Mouse (Mus musculus) Patski (cell line): ENCODE measurements around the gene Rgl1. TPM values are rescaled to one million over a fixed set of nuclear protein-coding genes. Genes with fewer than 3 reads are reported as not detected.
"Not testable (repeated sequence)": the region's sequence is repeated elsewhere in the genome, so short reads cannot be mapped to it uniquely, and the experiment has no call there.

Source experiments
- ATAC-seq: fragments of 100-300 bp; one replicate; pipeline ENCODE4 v1.8.0; 2021
- CTCF ChIA-PET: fragments of 350-600 bp; sonication (Branson Sonifier 250); formaldehyde crosslinking; loops from one replicate; lab custom pipeline; 2022; ENCODE audit warnings: inconsistent platforms; lab: Charles Lee
- POLR2A ChIA-PET: fragments of 350-600 bp; sonication (Branson Sonifier 250); formaldehyde crosslinking; loops from one replicate; lab custom pipeline; 2022; ENCODE audit warnings: antibody characterized with exemption, inconsistent platforms; lab: Charles Lee
- DNase-seq: peaks from one replicate; pipeline ENCODE4 v3.0.0-alpha.2; 2011; ENCODE audit warnings: low read depth, low spot score
- H3K27me3 ChIP-seq: fragments of 371-371 bp; one replicate; pipeline ENCODE4 v1.5.1; 2021
- CTCF ChIP-seq: fragments of 100-300 bp; IDR thresholded peaks from one replicate; pipeline ENCODE4 v1.5.1; 2021
- in situ Hi-C: fragments of 300-500 bp; cut with MboI; formaldehyde crosslinking; loops from 3 replicates; pipeline ENCODE4 v1.11.1; 2018; ENCODE audit warnings: low pct_unique_long_range_greater_than_20kb, mixed read lengths
- polyA plus RNA-seq: library from polyadenylated mRNA; unstranded; gene quantifications from one replicate; pipeline ENCODE4 v1.2.3, GENCODE M21; 2021

Rgl1 gene
- polyA plus RNA-seq, 1 experiment from 2014 or later = 51.6 TPM

DNA sequence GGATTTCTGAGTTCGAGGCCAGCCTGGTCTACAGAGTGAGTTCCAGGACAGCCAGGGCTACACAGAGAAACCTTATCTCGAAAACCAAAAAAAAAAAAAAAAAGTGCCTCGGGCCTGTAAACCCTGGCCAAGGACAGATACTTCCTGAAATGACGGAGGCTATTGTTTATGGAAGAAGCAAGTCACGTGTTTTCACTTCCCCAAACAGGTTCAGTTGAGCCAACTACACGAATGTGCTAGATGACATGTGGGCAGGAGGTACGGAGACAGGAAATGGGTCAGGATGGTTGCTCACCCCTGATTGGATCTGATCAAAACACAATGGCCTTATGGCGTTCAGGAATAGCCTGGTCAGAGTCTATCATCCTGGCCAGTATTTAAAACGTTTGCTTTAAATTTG, 32.0 kb upstream of the Rgl1 start:
- no peaks in the 10 kb centered on the region for H3K27me3 ChIP-seq
- no peak for TF ChIP-seq CTCF
- ATAC-seq (no peak), DNase-seq (no peak)
- POLR2A ChIA-PET = no interaction called here
- CTCF ChIA-PET = no interaction called here
- in situ Hi-C loops = no loop called here

DNA sequence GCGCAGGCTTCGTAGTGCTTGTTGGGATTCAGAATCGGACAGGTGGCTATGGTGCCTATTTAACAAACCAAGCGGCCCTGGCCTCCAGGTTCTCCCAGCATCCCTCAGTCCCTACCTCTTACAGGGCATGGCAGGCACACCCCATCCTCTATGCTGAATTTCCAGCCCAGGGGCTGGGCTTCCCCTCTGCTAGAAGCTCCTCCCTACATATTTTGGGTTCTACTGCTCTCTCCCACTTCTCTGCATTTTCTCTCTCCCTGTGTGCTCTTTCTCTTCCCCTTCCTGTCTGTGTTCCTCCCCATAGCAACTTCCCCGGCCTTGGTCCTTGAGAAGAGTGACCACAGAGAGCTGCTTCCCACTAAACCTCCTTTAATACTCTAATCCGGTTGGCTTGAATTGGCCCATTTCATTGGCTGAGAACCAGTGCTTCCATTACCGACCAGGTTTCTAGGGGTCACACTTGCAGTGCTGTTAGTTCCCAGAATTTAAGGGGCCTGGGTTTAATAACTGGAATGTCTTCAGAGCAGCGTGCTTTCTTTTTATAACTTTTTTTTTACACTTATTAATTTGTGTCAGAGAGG, 30.6 kb upstream of the Rgl1 start:
- H3K27me3 ChIP-seq = no peaks in the 10 kb centered on the region
- no peak for DNase-seq
- CTCF ChIA-PET = no interaction called here
- POLR2A ChIA-PET = no interaction called here
- no peak for TF ChIP-seq CTCF
- ATAC-seq = no peak
- in situ Hi-C loops = no loop called here

DNA sequence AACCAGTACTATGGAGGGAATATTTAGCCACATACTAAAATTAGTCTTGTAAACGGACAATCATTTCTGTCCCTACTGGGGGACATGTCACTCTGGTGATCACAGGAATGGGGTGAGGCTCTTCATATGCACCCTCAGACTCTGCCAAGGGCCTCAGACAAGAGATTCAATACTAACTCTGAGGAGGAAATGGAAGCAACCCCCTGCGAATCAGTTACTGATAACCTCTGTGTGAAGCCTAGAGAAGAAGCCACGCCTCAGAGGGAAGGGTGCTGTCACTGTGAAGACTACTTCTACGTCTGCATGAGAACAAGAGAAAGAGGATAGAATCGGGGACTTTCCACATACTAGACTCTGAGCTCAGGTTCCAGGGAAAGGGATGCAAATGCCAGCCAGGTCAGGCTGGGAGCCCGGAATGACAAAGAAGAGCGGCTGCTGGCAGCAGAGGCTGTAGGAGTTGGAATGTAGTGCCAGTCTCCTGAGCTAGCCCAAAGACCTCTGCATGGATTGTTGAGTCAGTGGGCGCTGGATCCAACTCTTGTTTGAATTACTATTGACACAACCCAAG, 29.6 kb upstream of the Rgl1 start:
- TF ChIP-seq CTCF = no peak
- in situ Hi-C loops = no loop called here
- ChIA-PET POLR2A (no interaction called here), CTCF (no interaction called here)
- ATAC-seq (no peak), DNase-seq (no peak)
- H3K27me3 ChIP-seq = no peaks in the 10 kb centered on the region

DNA sequence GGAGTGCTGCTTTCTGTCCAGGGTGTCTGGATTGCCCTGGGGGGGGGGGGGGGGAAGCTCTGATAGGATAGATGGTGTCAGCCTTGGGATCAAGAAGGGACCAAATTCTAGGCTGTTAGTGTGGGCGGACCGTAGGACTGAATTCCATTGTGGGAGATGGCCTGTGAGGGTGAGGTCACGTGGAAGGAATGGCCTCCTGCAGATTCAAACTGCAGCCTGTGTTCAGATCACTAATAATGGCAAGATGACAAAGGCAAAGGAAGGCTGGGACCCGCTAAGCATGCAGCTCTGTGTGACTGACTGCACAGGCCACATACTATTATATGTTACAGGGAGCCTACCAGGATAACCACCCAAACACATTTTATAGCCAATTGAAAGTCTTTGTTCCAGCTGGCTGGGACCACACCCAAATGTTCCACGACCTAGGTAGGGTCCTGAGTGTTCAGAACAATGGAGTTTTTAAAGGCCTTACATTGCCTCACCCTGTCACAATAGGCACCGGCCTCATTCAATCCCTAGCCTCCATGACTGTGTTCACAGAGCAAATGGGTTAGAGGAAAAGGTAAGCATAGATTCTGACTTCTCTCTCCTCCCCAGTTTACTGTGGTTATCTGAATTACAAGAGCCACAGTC, 27.5 kb upstream of the Rgl1 start:
- ATAC-seq = peak; percentile 53
- in situ Hi-C loops = loop anchor here (5.0 kb wide), 2 partner anchors 109 to 299 kb away; partner anchors contain the start of gene Smg7
- CTCF ChIA-PET = no interaction called here
- TF ChIP-seq CTCF = no peak
- no peak for DNase-seq
- POLR2A ChIA-PET = no interaction called here
- H3K27me3 ChIP-seq = no peaks in the 10 kb centered on the region

DNA sequence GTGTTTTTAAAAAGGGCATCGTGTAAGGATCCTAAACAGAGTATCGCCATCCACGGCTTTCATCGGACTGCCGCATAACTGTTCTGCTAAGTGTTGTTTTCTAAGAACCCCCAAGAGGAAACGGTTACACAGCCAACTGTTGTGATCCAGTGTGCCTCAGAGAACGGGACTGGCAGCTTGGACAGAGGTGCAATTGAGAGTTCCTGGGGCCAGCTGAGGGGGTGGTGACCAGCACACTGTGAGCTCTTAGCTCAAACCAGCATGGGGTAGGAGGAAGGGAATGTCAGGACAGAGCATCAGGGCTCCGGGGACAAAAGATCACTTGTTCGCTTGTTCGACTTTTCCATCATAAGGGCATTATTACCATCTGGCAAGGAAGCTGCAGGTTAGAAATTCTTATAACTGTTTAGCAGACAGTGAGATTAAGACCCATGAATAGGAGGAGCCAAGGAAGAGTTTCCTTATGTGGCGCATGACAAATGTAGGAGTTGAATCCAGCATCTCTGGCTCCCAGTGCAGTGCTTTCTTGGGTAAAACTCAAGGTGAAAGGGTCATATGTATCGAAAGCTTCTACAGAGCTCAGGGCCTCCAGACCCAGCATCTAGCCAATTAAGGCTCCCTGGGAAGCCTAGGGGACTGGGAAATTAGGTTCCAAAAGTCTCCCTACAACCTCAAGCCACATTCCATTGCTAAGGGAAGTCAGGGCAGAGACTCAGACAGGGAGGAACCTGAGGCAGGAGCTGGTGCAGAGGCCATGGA, 26.8 kb upstream of the Rgl1 start:
- ATAC-seq = no peak
- POLR2A ChIA-PET = no interaction called here
- in situ Hi-C loops = loop anchor here (5.0 kb wide), 2 partner anchors 109 to 299 kb away; partner anchors contain the start of gene Smg7
- no peaks in the 10 kb centered on the region for H3K27me3 ChIP-seq
- TF ChIP-seq CTCF = no peak
- no peak for DNase-seq
- CTCF ChIA-PET = no interaction called here

DNA sequence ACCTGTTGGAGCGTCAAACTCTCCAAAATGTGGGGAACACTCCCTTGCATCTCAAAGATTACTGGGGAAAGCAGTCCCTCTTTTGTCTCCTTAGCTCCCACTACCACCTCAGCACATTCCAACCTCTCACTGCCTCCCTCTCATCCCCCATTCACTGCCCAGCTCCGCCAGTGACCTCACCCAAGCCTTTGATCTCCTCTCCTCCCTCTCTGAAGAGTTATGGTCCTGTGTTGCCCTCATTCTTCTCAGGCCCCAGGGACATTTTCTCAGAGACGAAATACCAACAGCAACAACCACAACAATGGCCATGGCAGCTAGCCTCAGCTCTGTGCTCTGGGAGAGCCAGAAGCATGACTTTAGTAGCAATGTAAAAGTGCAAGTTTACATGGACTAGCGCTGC, 25.1 kb upstream of the Rgl1 start:
- CTCF ChIA-PET = no interaction called here
- no peak for TF ChIP-seq CTCF
- POLR2A ChIA-PET = interaction anchor here (0.6 to 0.7 kb wide), 2 partner anchors 80 to 301 kb away, joined by 3 to 5 read pairs; no protein-coding TSS in a partner anchor
- ATAC-seq = no peak
- no peaks in the 10 kb centered on the region for H3K27me3 ChIP-seq
- DNase-seq = no peak
- in situ Hi-C loops = loop anchor here (5.0 kb wide), 2 partner anchors 111 to 301 kb away; partner anchors contain the start of gene Smg7

DNA sequence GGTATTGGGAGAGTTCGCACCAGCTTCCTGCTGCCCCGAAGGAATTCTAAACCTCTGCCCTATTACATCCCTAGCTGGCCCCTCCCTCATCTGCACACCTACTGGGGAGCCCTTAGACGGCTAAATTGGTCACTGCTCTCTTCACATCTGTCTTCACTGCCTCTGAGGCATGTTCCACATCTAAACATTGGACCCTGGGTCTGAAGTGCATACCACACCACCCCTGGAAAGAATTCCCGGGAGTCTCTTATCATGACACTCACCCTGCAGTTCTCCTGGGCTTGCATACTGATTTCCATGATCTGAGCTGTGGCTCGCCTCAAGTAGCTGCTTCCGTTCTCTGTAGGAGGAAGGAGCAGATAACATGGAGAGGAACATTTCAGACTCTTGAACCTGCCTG, 24.7 kb upstream of the Rgl1 start:
- in situ Hi-C loops = loop anchor here (5.0 kb wide), 2 partner anchors 111 to 301 kb away; partner anchors contain the start of gene Smg7
- ATAC-seq (no peak), DNase-seq (no peak)
- POLR2A ChIA-PET = interaction anchor here (0.6 to 0.7 kb wide), 2 partner anchors 80 to 275 kb away, joined by 3 to 7 read pairs; no protein-coding TSS in a partner anchor
- CTCF ChIA-PET = interaction anchor here (0.6 to 1.6 kb wide), 3 partner anchors 13 to 41 kb away, joined by 3 to 5 read pairs (median 3); no protein-coding TSS in a partner anchor
- TF ChIP-seq CTCF = no peak
- no peaks in the 10 kb centered on the region for H3K27me3 ChIP-seq

DNA sequence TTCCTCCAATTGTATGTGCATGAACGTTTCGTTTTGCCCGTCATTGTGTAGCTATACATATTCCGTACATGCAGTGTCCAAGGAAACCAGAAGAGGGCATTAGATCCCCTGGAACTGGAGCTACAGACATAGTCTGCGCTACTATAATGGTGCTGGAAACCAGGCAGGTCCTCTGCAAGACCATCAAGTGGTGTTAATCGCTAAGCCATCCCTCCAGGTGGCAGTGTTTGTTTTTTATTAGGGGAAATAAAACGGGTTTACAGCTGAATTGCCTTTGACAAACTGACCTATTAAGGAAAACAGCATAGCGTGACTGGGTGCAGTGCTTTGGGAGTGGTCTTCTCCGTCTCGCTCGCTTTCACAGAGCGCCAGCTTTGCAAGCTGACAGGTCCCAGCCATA, 24.1 kb upstream of the Rgl1 start:
- ATAC-seq = no peak
- no peaks in the 10 kb centered on the region for H3K27me3 ChIP-seq
- DNase-seq = no peak
- peak; percentile 72 for TF ChIP-seq CTCF
- ChIA-PET CTCF (interaction anchor here (0.6 to 1.6 kb wide), 6 partner anchors 11 to 103 kb away, joined by 3 to 6 read pairs (median 4); no protein-coding TSS in a partner anchor), POLR2A (interaction anchor here (0.6 to 0.7 kb wide), 2 partner anchors 79 to 276 kb away, joined by 3 to 7 read pairs; no protein-coding TSS in a partner anchor)
- in situ Hi-C loops = loop anchor here (5.0 kb wide), 2 partner anchors 112 to 302 kb away; partner anchors contain the start of gene Smg7

DNA sequence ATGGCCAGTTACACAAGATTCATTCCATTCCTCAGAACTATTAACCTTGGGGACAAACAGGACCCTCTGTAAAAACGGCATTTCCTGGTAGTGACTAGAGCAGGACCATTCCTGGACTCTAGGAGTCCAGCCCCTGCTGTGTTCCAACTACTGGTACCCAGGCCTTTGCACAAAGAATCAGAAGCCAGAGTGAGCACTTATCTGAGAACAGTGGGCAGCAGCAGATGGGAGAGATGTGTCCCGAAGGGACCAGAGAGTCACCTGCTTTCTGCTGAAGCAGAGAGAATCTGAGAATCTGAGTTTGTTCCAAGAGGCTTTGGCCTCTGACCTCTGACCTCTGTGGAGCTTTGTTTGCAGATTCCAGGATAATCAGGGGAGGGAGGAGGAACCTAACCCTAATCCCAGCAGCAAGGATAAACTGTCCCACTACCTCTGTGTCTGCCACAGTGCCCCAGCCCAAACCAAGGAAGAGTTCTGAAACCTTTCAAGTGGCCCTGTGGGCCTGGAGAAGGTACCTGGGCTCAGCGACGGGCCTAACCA, 22.0 kb upstream of the Rgl1 start:
- DNase-seq = no peak
- POLR2A ChIA-PET = no interaction called here
- CTCF ChIA-PET = no interaction called here
- no peak for ATAC-seq
- no peak for TF ChIP-seq CTCF
- no peaks in the 10 kb centered on the region for H3K27me3 ChIP-seq
- in situ Hi-C loops = loop anchor here (10.0 kb wide), 1 partner anchor 597 kb away; no protein-coding TSS in a partner anchor

DNA sequence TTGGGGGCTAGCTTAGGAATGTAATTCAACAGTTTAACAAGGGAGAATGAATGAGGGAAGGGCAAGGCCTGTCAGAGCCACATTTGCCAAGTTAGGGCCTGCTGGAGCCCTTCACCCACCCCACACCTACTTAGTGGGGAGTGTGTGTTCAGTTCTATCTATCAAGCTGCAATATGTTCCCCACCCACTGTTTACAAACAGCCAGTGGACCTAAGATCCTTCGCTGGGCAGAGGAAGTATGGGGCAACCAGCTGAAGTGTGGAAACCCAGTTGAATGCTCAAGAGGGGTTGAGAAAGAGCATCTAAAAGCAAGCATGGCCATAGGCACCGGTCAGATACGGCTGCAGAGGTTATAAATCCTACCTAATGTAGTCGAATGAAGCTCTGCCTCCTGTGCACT, 20.8 kb upstream of the Rgl1 start:
- in situ Hi-C loops = loop anchor here (10.0 kb wide), 1 partner anchor 598 kb away; no protein-coding TSS in a partner anchor
- no peaks in the 10 kb centered on the region for H3K27me3 ChIP-seq
- ATAC-seq = no peak
- ChIA-PET POLR2A (interaction anchor here (1.2 kb wide), 1 partner anchor 113 kb away, joined by 3 read pairs; no protein-coding TSS in a partner anchor), CTCF (no interaction called here)
- TF ChIP-seq CTCF = no peak
- no peak for DNase-seq

DNA sequence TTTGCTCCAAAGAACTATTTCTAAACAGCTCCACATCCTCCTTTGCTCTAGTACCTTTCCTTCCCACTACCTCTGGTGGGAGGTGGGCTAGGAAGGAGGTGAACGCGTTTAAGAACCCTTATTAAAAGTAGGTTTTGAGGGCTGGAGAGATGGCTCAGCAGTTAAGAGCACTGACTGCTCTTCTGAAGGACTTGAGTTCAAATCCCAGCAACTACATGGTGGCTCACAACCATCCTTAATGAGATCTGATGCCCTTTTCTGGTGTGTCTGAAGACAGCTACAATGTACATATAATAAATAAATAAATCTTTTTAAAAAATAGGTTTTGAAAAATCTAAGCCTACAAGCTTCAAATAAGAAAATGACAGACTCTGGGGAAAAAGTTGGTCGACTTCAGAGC, 19.3 kb upstream of the Rgl1 start:
- ATAC-seq, CTCF ChIA-PET, DNase-seq, H3K27me3 ChIP-seq, POLR2A ChIA-PET: not testable (repeated sequence)
- in situ Hi-C loops = loop anchor here (10.0 kb wide), 1 partner anchor 599 kb away; no protein-coding TSS in a partner anchor
